Mouse (Mus musculus) kidney, adult 2 months (tissue): ENCODE data around the gene Sptbn2.

Experiments used
- CTCF ChIP-seq: fragments of 200-500 bp; conservative IDR thresholded peaks from 2 replicates; pipeline ENCODE4 v1.5.1; 2011; ENCODE audit warnings: low read depth, mild to moderate bottlenecking, control low read depth, low read length, moderate library complexity, mixed read lengths; ENCODE audit not compliant: insufficient read depth, insufficient read length
- POLR2A ChIP-seq: fragments of 200-500 bp; IDR thresholded peaks from one replicate; pipeline ENCODE4 v1.6.1; 2011; ENCODE audit warnings: low read depth, low read length, control low read depth

GRCm38 (mm10) chr19:4672401-4672800 lies 38.6 kb upstream of the Sptbn2 start:
- TF ChIP-seq CTCF = no peak
- no peak for TF ChIP-seq POLR2A
